Mouse (Mus musculus) MEL (cell line): Measurements from ENCODE around the gene Maml1. TPM values are rescaled to one million over a fixed set of nuclear protein-coding genes. Genes with fewer than 3 reads are reported as not detected.

Source experiments
- DNase-seq: peaks from one replicate; pipeline ENCODE4 v3.0.0; 2011; ENCODE audit warnings: low read depth, low spot score
- H3K27ac ChIP-seq: 2 replicates; pipeline ENCODE4 v1.5.1; 2012; ENCODE audit warnings: low read depth, mild to moderate bottlenecking, control low read depth, low read length, moderate library complexity; ENCODE audit not compliant: control insufficient read depth
- H3K27me3 ChIP-seq, 2 experiments: fragments of 150-350 bp in 1 of 2; sonication (generic) in 1 of 2; 2 replicates each; pipeline ENCODE4 v1.6.1; 2012; ENCODE audit warnings: low read length in 2 of 2, mild to moderate bottlenecking in 2 of 2, improper control_type of control experiment in 1 of 2, moderate library complexity in 1 of 2; ENCODE audit not compliant: insufficient read depth in 2 of 2, control insufficient read depth in 1 of 2
- H3K36me3 ChIP-seq, 2 experiments: 2 replicates each; pipeline ENCODE4 v1.6.1; 2012 to 2014; ENCODE audit warnings: low read length in 2 of 2, improper control_type of control experiment in 1 of 2, inconsistent platforms in 1 of 2, mild to moderate bottlenecking in 1 of 2; ENCODE audit not compliant: insufficient read depth in 2 of 2, control insufficient read depth in 1 of 2
- H3K4me1 ChIP-seq, 2 experiments: fragments of 150-350 bp in 1 of 2; sonication (generic) in 1 of 2; 2 replicates each; pipeline ENCODE4 v1.6.1; 2012; ENCODE audit warnings: low read length in 2 of 2, improper control_type of control experiment in 1 of 2, mild to moderate bottlenecking in 1 of 2; ENCODE audit not compliant: insufficient read depth in 2 of 2, control insufficient read depth in 1 of 2
- H3K4me3 ChIP-seq, 2 experiments: fragments of 150-350 bp in 1 of 2; sonication (generic) in 1 of 2; 2 replicates each; pipeline ENCODE4 v1.5.1; 2012; ENCODE audit warnings: low read depth in 2 of 2, low read length in 2 of 2, mild to moderate bottlenecking in 2 of 2, moderate library complexity in 2 of 2, control low read depth in 1 of 2, improper control_type of control experiment in 1 of 2; ENCODE audit not compliant: control insufficient read depth in 1 of 2, insufficient read depth in 1 of 2
- H3K79me2 ChIP-seq: 2 replicates; pipeline ENCODE4 v1.6.1; 2012; ENCODE audit warnings: mild to moderate bottlenecking, low read length, moderate library complexity; ENCODE audit not compliant: control insufficient read depth, poor library complexity, insufficient read depth
- H3K9ac ChIP-seq: 2 replicates; pipeline ENCODE4 v1.6.1; 2012; ENCODE audit warnings: low read depth, mild to moderate bottlenecking, control low read depth, low read length, moderate library complexity; ENCODE audit not compliant: control insufficient read depth, poor library complexity, severe bottlenecking
- H3K9me3 ChIP-seq: fragments of 150-350 bp; sonication (generic); replicated peaks from 2 replicates; pipeline ENCODE4 v1.6.1; 2012; ENCODE audit warnings: mild to moderate bottlenecking, low read length, improper control_type of control experiment, moderate library complexity; ENCODE audit not compliant: insufficient read depth
- CHD2 ChIP-seq: IDR thresholded peaks from 2 replicates; pipeline ENCODE4 v1.6.1; 2011; ENCODE audit warnings: low read length, improper control_type of control experiment
- E2F4 ChIP-seq: IDR thresholded peaks from 2 replicates; pipeline ENCODE4 v1.6.1; 2011; ENCODE audit warnings: low read depth, low read length, improper control_type of control experiment, borderline replicate concordance
- ELF1 ChIP-seq: IDR thresholded peaks from 2 replicates; pipeline ENCODE4 v1.6.1; 2014; ENCODE audit warnings: low read depth, mild to moderate bottlenecking, inconsistent platforms, low read length, improper control_type of control experiment, moderate library complexity
- EP300 ChIP-seq, 2 experiments: IDR thresholded peaks; 2 replicates each; pipeline ENCODE4 v1.6.1; 2011; ENCODE audit warnings: improper control_type of control experiment in 2 of 2, low read length in 2 of 2, low read depth in 1 of 2, mild to moderate bottlenecking in 1 of 2
- ETS1 ChIP-seq: IDR thresholded peaks from 2 replicates; pipeline ENCODE4 v1.6.1; 2012; ENCODE audit warnings: low read depth, mild to moderate bottlenecking, inconsistent platforms, low read length, improper control_type of control experiment, moderate library complexity
- GATA1 ChIP-seq: IDR thresholded peaks from 2 replicates; pipeline ENCODE4 v1.6.1; 2011; ENCODE audit warnings: low read depth, low read length, improper control_type of control experiment
- JUND ChIP-seq: IDR thresholded peaks from 2 replicates; pipeline ENCODE4 v1.6.1; 2011; ENCODE audit warnings: low read depth, mild to moderate bottlenecking, improper control_type of control experiment, low read length
- MAX ChIP-seq: IDR thresholded peaks from 2 replicates; pipeline ENCODE4 v1.6.1; 2011; ENCODE audit warnings: low read length, improper control_type of control experiment
- NRF1 ChIP-seq: IDR thresholded peaks from 2 replicates; pipeline ENCODE4 v1.6.1; 2014; ENCODE audit warnings: low read depth, mild to moderate bottlenecking, inconsistent platforms, low read length, improper control_type of control experiment, moderate library complexity; ENCODE audit not compliant: poor library complexity, insufficient read depth, severe bottlenecking
- RAD21 ChIP-seq: IDR thresholded peaks from 2 replicates; pipeline ENCODE4 v1.6.1; 2011; ENCODE audit warnings: mild to moderate bottlenecking, low read depth, low read length, improper control_type of control experiment
- RCOR1 ChIP-seq: IDR thresholded peaks from 2 replicates; pipeline ENCODE4 v1.6.1; 2012; ENCODE audit warnings: low read depth, mild to moderate bottlenecking, inconsistent platforms, low read length, improper control_type of control experiment
- SIN3A ChIP-seq: IDR thresholded peaks from 2 replicates; pipeline ENCODE4 v1.6.1; 2012; ENCODE audit warnings: low read length, improper control_type of control experiment, inconsistent platforms
- TBP ChIP-seq: IDR thresholded peaks from 2 replicates; pipeline ENCODE4 v1.8.0; 2011; ENCODE audit warnings: low read depth, low read length, improper control_type of control experiment
- TCF12 ChIP-seq: IDR thresholded peaks from 2 replicates; pipeline ENCODE4 v1.6.1; 2014; ENCODE audit warnings: low read depth, mild to moderate bottlenecking, inconsistent platforms, low read length, improper control_type of control experiment, moderate library complexity
- ZMIZ1 ChIP-seq: IDR thresholded peaks from 2 replicates; pipeline ENCODE4 v1.6.1; 2012; ENCODE audit warnings: low read depth, mild to moderate bottlenecking, inconsistent platforms, low read length, improper control_type of control experiment, moderate library complexity
- ZNF384 ChIP-seq: IDR thresholded peaks from 2 replicates; pipeline ENCODE4 v1.6.1; 2012; ENCODE audit warnings: low read depth, mild to moderate bottlenecking, inconsistent platforms, low read length, improper control_type of control experiment
- polyA plus RNA-seq, 2 experiments: library from polyadenylated mRNA; stranded (reverse) in 1 of 2; unstranded in 1 of 2; fragments of >175 nt in 1 of 2; fragments of >200 nt in 1 of 2; gene quantifications; 2 replicates each; pipeline versions ENCODE4 v1.2.1 to v1.2.4; 2012; ENCODE audit warnings: low replicate concordance in 2 of 2, low read depth in 1 of 2; ENCODE audit not compliant: insufficient read length in 2 of 2, insufficient read depth in 1 of 2, missing spikeins in 1 of 2
- total RNA-seq: library from RNA; depleted of rRNA; stranded (reverse); fragments of 300-350 nt; gene quantifications from 2 replicates; pipeline ENCODE4 v1.2.3, GENCODE M21; 2012

Gene Maml1
- total and polyA plus RNA-seq, 3 experiments = 3.8 to 12.6 TPM; not detected in 1

DNA sequence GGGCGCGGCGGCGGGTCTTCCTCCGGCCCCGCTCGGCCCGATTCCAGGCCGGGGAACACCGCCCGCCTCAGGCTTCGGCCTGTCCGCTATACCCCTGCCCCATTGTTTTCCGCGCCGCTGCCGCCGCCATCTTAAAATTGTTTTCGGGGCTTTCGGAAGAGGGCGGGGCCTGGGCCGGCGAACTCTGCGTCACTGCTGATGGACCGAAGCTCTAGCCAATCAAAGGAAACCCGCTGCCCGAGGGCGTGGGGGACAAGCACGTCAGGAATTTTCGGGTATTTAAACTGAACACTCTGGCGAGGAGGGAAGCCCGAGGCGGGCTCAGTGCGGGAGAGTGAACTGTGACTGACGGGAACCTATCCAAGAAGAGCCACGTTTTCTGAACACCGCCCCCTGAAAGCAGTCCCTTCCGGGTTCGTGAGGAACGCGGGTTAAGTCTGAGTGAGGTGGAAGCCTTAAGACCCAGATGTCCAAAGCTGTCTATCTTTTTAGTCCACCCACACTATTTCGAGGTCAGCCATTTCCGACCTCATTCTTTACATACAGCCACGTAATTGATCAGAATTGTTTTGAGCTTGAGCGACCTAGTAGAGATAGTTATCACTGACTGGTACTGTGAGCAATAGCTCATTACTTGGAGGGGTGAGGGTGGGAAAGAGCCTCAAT lies at the start of gene Maml1 (continued):
- TF ChIP-seq NRF1 = 0 out of 2 replicates have a peak, but pooled peaks have one; percentile 15
- peak; percentile 74 for TF ChIP-seq TCF12

GRCm38 (mm10) chr11:50336891-50337290 lies 44.8 kb upstream of the Maml1 start:
- Histone ChIP-seq H3K9me3 (no peaks in the 10 kb centered on the region), H3K27me3 (no peaks in the 10 kb centered on the region), H3K27ac (no peak overlapping the region), H3K36me3 (peaks cover 0 to 27% of the 10 kb centered on the region in 2 experiments; a peak in 2 of 4 replicates), H3K4me1 (peaks cover 13 to 23% of the 10 kb centered on the region in 2 experiments), H3K79me2 (no peaks in the 10 kb centered on the region), H3K4me3 (no peak overlapping the region), H3K9ac (no peak overlapping the region)
- DNase-seq = peak; percentile 69
- TF ChIP-seq TBP (0 out of 2 replicates have a peak, but pooled peaks have one; percentile 25), RAD21 (no peak), EP300 (IDR thresholded peaks at IDR 0.05; ENCODE audit: low read depth in 1 of 2, low read length in 2 of 2) (peak; percentile 68 to 71), JUND (no peak), ETS1 (0 out of 2 replicates have a peak, but pooled peaks have one; percentile 30), CHD2 (no peak), GATA1 (peak; percentile 88), E2F4 (no peak), TCF12 (peak; percentile 55; the same call in 1 of the 2 replicates), RCOR1 (peak; percentile 72), SIN3A (0 out of 2 replicates have a peak, but pooled peaks have one; percentile 17), ZMIZ1 (no peak)

DNA sequence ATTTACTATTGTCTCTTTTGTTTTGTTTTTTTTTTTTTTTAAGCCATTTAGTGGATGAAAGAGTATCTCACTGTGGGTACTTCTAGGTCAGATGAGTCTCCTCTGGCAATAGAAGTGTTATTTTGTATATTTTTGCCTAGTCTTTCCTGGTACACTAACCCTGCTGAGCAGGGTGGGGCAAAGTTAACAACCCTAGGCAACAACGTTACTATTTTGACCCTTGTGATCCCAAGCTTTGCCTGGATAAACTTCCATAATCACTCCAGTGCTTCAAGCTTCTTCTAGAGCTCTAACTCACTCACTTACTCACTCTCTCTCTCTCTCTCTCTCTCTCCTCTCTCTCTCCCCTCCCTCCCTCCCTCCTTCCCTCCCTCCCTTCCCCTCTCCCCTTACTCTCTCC lies 44.0 kb upstream of the Maml1 start:
- Histone ChIP-seq H3K36me3 (peaks cover 0 to 27% of the 10 kb centered on the region in 2 experiments; a peak in 2 of 4 replicates), H3K79me2 (no peaks in the 10 kb centered on the region), H3K4me3 (no peak overlapping the region), H3K9ac (no peak overlapping the region), H3K27me3 (no peaks in the 10 kb centered on the region), H3K27ac (no peak overlapping the region), H3K4me1 (peaks cover 13 to 23% of the 10 kb centered on the region in 2 experiments), H3K9me3 (no peaks in the 10 kb centered on the region)
- no peak for DNase-seq
- TF ChIP-seq ELF1 (no peak), ZNF384 (no peak), MAX (no peak), JUND (0 out of 2 replicates have a peak, but pooled peaks have one; percentile 49)
- TF ChIP-seq, all 39 proteins: peak for 1
